Mouse (Mus musculus): ENCODE measurements around the gene Fam129b. TPM values are rescaled to one million over a fixed set of nuclear protein-coding genes. Genes with fewer than 3 reads are reported as not detected.

Gene Fam129b
- polyA plus RNA-seq, 1 experiment from 2014 or later = 108 TPM

DNA sequence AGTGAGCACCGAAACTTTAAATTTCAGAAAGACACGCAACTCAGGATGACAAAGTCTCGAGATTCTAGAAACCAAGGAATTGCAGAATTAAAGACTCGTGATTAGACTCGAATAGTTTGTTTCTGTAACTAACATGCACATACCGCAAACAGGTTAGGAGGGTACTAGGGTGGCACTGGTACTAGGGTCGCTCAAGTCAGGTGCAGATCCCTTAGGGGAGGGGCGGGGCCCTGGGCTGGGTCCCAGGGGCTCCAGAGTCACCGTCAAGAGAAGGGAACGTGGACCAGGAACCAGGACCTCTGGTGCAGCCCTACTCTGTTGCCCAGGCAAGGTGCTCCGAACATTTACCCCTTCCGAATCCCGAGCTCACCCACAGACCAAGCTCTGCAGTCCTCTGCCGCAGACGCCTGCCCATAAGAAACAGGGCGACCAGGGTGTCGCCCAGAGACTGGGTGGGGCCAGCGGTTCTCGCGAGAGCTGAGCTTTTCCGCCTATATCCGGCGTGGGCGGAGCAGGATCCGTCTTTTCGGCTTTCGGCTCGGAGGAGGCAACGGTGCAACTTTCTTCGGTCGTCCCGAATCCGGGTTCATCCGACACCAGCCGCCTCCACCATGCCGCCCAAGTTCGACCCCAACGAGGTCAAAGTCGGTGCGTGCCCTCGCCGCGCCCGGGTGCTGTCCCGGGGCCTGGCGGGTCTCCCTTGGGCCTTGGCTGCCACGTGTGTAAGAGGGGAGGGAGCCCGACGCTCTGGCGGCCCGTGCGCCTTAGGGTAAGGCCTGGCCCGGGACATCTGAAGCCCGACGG, 85.5 kb downstream of the Fam129b start, which contains the start of the genes Rpl12 and Lrsam1:
TSS of gene Rpl12 (plus strand) at position 368 of the 804 bp plus-strand sequence.
TSS of gene Lrsam1 (minus strand) at position 423 of the 804 bp plus-strand sequence.
- ATAC-seq (ENCODE audit: insufficient read depth, low FRiP score) = peak; percentile 94
- no peaks in the 10 kb centered on the region for H3K27me3 ChIP-seq (ENCODE audit: control insufficient read depth, insufficient read depth, low read length)
- H3K27ac ChIP-seq (ENCODE audit: low read length) = peak within 1 kb of the TSS; percentile 78
- peaks cover 9% of the 10 kb centered on the region; the same call in 1 of the 2 replicates for H3K36me3 ChIP-seq (ENCODE audit: control insufficient read depth, insufficient read depth, low read length)
- peak within 1 kb of the TSS; percentile 84 for H3K4me2 ChIP-seq (ENCODE audit: low read depth, low read length)
- peak within 1 kb of the TSS; percentile 96 for H3K4me3 ChIP-seq (replicated peaks; ENCODE audit: low read length)
- WGBS = 3% methylated on average over 55 of the region's 55 CpGs
- peaks cover 32% of the 10 kb centered on the region for H3K4me1 ChIP-seq (ENCODE audit: control insufficient read depth, insufficient read depth, low read length)
- H3K9me3 ChIP-seq (replicated peaks; ENCODE audit: control insufficient read depth, low read length) = no peaks in the 10 kb centered on the region
- H3K9ac ChIP-seq (ENCODE audit: low read length) = peak within 1 kb of the TSS; percentile 97

GRCm38 (mm10) chr2:32962062-32962874, 86.4 kb downstream of the Fam129b start:
- H3K9me3 ChIP-seq (replicated peaks; ENCODE audit: control insufficient read depth, low read length) = no peaks in the 10 kb centered on the region
- no peak for ATAC-seq (ENCODE audit: insufficient read depth, low FRiP score)
- peaks cover 34% of the 10 kb centered on the region for H3K4me1 ChIP-seq (ENCODE audit: control insufficient read depth, insufficient read depth, low read length)
- peak overlapping the region; percentile 78 for H3K27ac ChIP-seq (ENCODE audit: low read length)
- H3K4me2 ChIP-seq (ENCODE audit: low read depth, low read length) = peak overlapping the region; percentile 84
- WGBS = under 1% methylated on average over 33 of the region's 33 CpGs
- H3K36me3 ChIP-seq (ENCODE audit: control insufficient read depth, insufficient read depth, low read length) = peaks cover 9% of the 10 kb centered on the region; the same call in 1 of the 2 replicates
- peak overlapping the region; percentile 97 for H3K9ac ChIP-seq (ENCODE audit: low read length)
- H3K27me3 ChIP-seq (ENCODE audit: control insufficient read depth, insufficient read depth, low read length) = no peaks in the 10 kb centered on the region
- peak overlapping the region; percentile 96 for H3K4me3 ChIP-seq (replicated peaks; ENCODE audit: low read length)

DNA sequence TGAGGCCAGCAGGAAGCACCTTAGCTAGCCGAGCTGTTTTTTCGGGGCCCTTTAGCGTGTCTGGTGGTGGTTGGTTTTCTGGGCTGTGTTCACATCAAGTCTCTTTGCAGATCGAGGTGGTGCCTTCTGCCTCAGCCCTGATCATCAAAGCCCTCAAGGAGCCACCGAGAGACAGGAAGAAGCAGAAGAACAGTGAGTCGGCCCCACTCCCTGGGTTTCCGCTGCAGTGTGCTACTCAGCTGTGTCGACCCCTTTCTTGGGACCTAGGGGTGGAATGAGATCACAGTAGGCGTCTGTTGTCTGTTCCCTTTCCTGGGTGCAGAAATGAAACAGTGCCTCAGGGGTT, 86.9 kb downstream of the Fam129b start:
- no peak for ATAC-seq (ENCODE audit: insufficient read depth, low FRiP score)
- Histone ChIP-seq H3K9me3 (replicated peaks; ENCODE audit: control insufficient read depth, low read length) (no peaks in the 10 kb centered on the region), H3K4me3 (replicated peaks; ENCODE audit: low read length) (peak overlapping the region; percentile 96), H3K27me3 (ENCODE audit: control insufficient read depth, insufficient read depth, low read length) (no peaks in the 10 kb centered on the region), H3K9ac (ENCODE audit: low read length) (peak overlapping the region; percentile 97), H3K4me2 (ENCODE audit: low read depth, low read length) (peak overlapping the region; percentile 84), H3K4me1 (ENCODE audit: control insufficient read depth, insufficient read depth, low read length) (peaks cover 39% of the 10 kb centered on the region), H3K36me3 (ENCODE audit: control insufficient read depth, insufficient read depth, low read length) (peaks cover 9% of the 10 kb centered on the region; the same call in 1 of the 2 replicates), H3K27ac (ENCODE audit: low read length) (peak overlapping the region; percentile 78)
- 4% methylated on average over 9 of the region's 9 CpGs for WGBS

DNA sequence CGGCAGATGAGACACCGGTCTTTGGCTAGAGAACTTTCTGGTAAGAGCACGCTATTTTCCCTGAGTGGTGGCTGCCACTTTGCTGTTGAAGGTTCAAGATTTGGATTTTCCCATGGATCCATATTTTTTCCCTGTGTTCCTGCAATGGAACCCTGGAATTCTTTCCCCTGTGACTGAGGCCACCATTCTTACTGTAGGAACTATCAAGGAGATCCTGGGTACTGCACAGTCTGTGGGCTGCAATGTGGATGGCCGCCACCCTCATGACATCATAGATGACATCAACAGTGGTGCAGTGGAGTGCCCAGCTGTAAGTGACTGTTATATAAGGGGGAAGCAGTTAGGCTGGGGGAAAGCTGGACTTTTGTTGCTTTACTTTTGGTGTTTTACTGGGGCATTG, 87.6 kb downstream of the Fam129b start:
- 56% methylated on average over 4 of the region's 4 CpGs for WGBS
- Histone ChIP-seq H3K9me3 (replicated peaks; ENCODE audit: control insufficient read depth, low read length) (no peaks in the 10 kb centered on the region), H3K36me3 (ENCODE audit: control insufficient read depth, insufficient read depth, low read length) (peaks cover 9% of the 10 kb centered on the region; the same call in 1 of the 2 replicates), H3K4me1 (ENCODE audit: control insufficient read depth, insufficient read depth, low read length) (peaks cover 42% of the 10 kb centered on the region), H3K9ac (ENCODE audit: low read length) (peak overlapping the region; percentile 97), H3K27me3 (ENCODE audit: control insufficient read depth, insufficient read depth, low read length) (no peaks in the 10 kb centered on the region), H3K4me3 (replicated peaks; ENCODE audit: low read length) (peak overlapping the region; percentile 96), H3K4me2 (ENCODE audit: low read depth, low read length) (peak overlapping the region; percentile 84), H3K27ac (ENCODE audit: low read length) (peak overlapping the region; percentile 78)
- ATAC-seq (ENCODE audit: insufficient read depth, low FRiP score) = no peak

- WGBS = 69% methylated on average over 1 of the region's 1 CpGs
- no peak for ATAC-seq (ENCODE audit: insufficient read depth, low FRiP score)
- H3K9ac ChIP-seq (ENCODE audit: low read length) = no peak overlapping the region
These were observed 88.1 kb downstream of the Fam129b start for GRCm38 (mm10) chr2:32963981-32964380.

GRCm38 (mm10) chr2:32964659-32965457, 88.9 kb downstream of the Fam129b start:
- 36% methylated on average over 10 of the region's 10 CpGs for WGBS
- peak overlapping the region; percentile 33 for H3K27ac ChIP-seq (ENCODE audit: low read length)

More at GRCm38 (mm10) chr2:32963981-32964380, 88.1 kb downstream of the Fam129b start:
- H3K4me3 ChIP-seq (replicated peaks; ENCODE audit: low read length) = peak overlapping the region; percentile 96
- no peaks in the 10 kb centered on the region for H3K27me3 ChIP-seq (ENCODE audit: control insufficient read depth, insufficient read depth, low read length)
- H3K27ac ChIP-seq (ENCODE audit: low read length) = peak overlapping the region; percentile 33; the same call in 1 of the 2 replicates
- peak overlapping the region; percentile 84 for H3K4me2 ChIP-seq (ENCODE audit: low read depth, low read length)
- no peaks in the 10 kb centered on the region for H3K9me3 ChIP-seq (replicated peaks; ENCODE audit: control insufficient read depth, low read length)
- peaks cover 9% of the 10 kb centered on the region; the same call in 1 of the 2 replicates for H3K36me3 ChIP-seq (ENCODE audit: control insufficient read depth, insufficient read depth, low read length)
- peaks cover 42% of the 10 kb centered on the region for H3K4me1 ChIP-seq (ENCODE audit: control insufficient read depth, insufficient read depth, low read length)

GRCm38 (mm10) chr2:32965511-32966183, 89.7 kb downstream of the Fam129b start:
- Histone ChIP-seq H3K4me2 (ENCODE audit: low read depth, low read length) (peak overlapping the region; percentile 97), H3K9ac (ENCODE audit: low read length) (no peak overlapping the region), H3K4me1 (ENCODE audit: control insufficient read depth, insufficient read depth, low read length) (peaks cover 38% of the 10 kb centered on the region), H3K27ac (ENCODE audit: low read length) (peak overlapping the region; percentile 99), H3K4me3 (replicated peaks; ENCODE audit: low read length) (peak overlapping the region; percentile 79; the same call in 1 of the 2 replicates), H3K27me3 (ENCODE audit: control insufficient read depth, insufficient read depth, low read length) (no peaks in the 10 kb centered on the region), H3K9me3 (replicated peaks; ENCODE audit: control insufficient read depth, low read length) (no peaks in the 10 kb centered on the region), H3K36me3 (ENCODE audit: control insufficient read depth, insufficient read depth, low read length) (peaks cover 9% of the 10 kb centered on the region; the same call in 1 of the 2 replicates)
- WGBS = 11% methylated on average over 7 of the region's 7 CpGs
- ATAC-seq (ENCODE audit: insufficient read depth, low FRiP score) = no peak

More at GRCm38 (mm10) chr2:32964659-32965457, 88.9 kb downstream of the Fam129b start:
- no peak overlapping the region for H3K9ac ChIP-seq (ENCODE audit: low read length)
- H3K9me3 ChIP-seq (replicated peaks; ENCODE audit: control insufficient read depth, low read length) = no peaks in the 10 kb centered on the region
- peaks cover 42% of the 10 kb centered on the region for H3K4me1 ChIP-seq (ENCODE audit: control insufficient read depth, insufficient read depth, low read length)
- H3K4me3 ChIP-seq (replicated peaks; ENCODE audit: low read length) = no peak overlapping the region
- H3K36me3 ChIP-seq (ENCODE audit: control insufficient read depth, insufficient read depth, low read length) = peaks cover 9% of the 10 kb centered on the region; the same call in 1 of the 2 replicates
- H3K4me2 ChIP-seq (ENCODE audit: low read depth, low read length) = 0 out of 2 replicates have a peak overlapping the region, but pooled peaks have one; percentile 84
- no peak for ATAC-seq (ENCODE audit: insufficient read depth, low FRiP score)
- H3K27me3 ChIP-seq (ENCODE audit: control insufficient read depth, insufficient read depth, low read length) = no peaks in the 10 kb centered on the region

DNA sequence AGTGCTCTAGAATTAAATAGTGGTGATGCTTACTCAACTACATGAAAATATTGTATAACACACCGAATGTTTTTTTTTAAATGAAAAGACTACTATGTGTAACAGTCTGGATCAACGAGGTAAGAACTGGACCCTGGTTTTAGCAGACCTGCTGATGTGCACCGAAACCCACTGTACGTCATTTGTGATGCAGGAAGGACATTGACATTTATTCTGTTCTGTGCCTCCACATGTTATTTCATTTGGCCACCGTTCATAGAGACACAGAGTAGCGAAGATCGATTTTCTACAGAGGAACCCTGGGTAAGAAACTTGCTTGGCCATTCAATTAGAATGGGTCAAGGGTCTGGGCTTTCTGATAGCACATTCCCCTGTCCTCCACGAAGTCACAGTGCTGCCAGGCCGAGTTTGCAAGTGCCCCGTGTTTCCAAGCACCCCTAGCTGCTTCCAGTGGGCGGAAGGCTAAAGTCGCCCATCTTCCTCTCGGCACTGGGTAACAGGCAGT, 90.3 kb downstream of the Fam129b start:
- Histone ChIP-seq H3K4me3 (replicated peaks; ENCODE audit: low read length) (peak overlapping the region; percentile 79), H3K4me1 (ENCODE audit: control insufficient read depth, insufficient read depth, low read length) (peaks cover 33% of the 10 kb centered on the region), H3K9ac (ENCODE audit: low read length) (peak overlapping the region; percentile 94), H3K9me3 (replicated peaks; ENCODE audit: control insufficient read depth, low read length) (no peaks in the 10 kb centered on the region), H3K4me2 (ENCODE audit: low read depth, low read length) (peak overlapping the region; percentile 97), H3K27me3 (ENCODE audit: control insufficient read depth, insufficient read depth, low read length) (no peaks in the 10 kb centered on the region), H3K27ac (ENCODE audit: low read length) (peak overlapping the region; percentile 99), H3K36me3 (ENCODE audit: control insufficient read depth, insufficient read depth, low read length) (peaks cover 9% of the 10 kb centered on the region; the same call in 1 of the 2 replicates)
- 9% methylated on average over 13 of the region's 13 CpGs for WGBS
- no peak for ATAC-seq (ENCODE audit: insufficient read depth, low FRiP score)
